Mouse (Mus musculus) cerebellum, adult 2 months (tissue): Measurements from ENCODE around the gene Rpl38.

Source experiments
- CTCF ChIP-seq: fragments of 200-500 bp; IDR thresholded peaks from 2 replicates; pipeline ENCODE4 v1.5.1; 2011; ENCODE audit warnings: low read depth, mild to moderate bottlenecking, control low read depth, low read length, moderate library complexity, borderline replicate concordance; ENCODE audit not compliant: insufficient read depth
- POLR2A ChIP-seq: fragments of 200-500 bp; IDR thresholded peaks from 2 replicates; pipeline ENCODE4 v1.6.1; 2011; ENCODE audit warnings: low read length, control low read depth, borderline replicate concordance; ENCODE audit not compliant: insufficient read depth

DNA sequence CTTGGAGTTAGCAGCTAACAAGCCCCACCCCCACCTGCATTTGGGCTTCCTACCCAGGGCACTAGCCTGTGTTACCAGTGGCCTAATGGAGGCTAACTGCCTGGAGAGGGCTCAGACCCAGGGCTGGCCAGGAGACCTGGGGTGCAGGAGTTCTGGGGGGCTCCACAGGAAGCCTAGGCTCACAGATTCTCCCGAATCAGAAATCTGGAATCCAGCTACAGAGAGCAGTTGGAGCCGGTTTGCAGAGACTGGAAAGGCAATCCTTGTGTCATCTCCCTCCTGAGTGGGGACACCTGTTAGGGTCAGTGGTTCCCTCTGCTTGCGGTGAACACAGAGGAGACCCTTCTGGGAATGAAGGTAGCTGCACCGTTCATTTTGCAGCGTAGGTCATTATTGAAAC is 12.7 kb downstream of the Rpl38 start:
- no peak for TF ChIP-seq CTCF
- no peak for TF ChIP-seq POLR2A
